Mouse (Mus musculus): ENCODE measurements around the gene Gm11983.
"Not testable (repeated sequence)": the region's sequence is repeated elsewhere in the genome, so short reads cannot be mapped to it uniquely, and the experiment has no call there.

GRCm38 (mm10) chr11:6802879-6803278 is 34.6 kb downstream of the Gm11983 start:
- not testable (repeated sequence) for TF ChIP-seq POLR2A (IDR thresholded peaks at IDR 0.05; ENCODE audit: insufficient read depth, low read length); CTCF (IDR thresholded peaks at IDR 0.05; ENCODE audit: low read depth, low read length); EP300 (IDR thresholded peaks at IDR 0.05; ENCODE audit: insufficient read depth, low read depth, low read length)

Data from ES-Bruce4 (cell line).